Mouse (Mus musculus) Patski (cell line): Measurements from ENCODE around the gene Pole4. TPM values are rescaled to one million over a fixed set of nuclear protein-coding genes. Genes with fewer than 3 reads are reported as not detected.

Experiments used
- ATAC-seq: fragments of 100-300 bp; one replicate; pipeline ENCODE4 v1.8.0; 2021
- CTCF ChIA-PET: fragments of 350-600 bp; sonication (Branson Sonifier 250); formaldehyde crosslinking; loops from one replicate; lab custom pipeline; 2022; ENCODE audit warnings: inconsistent platforms; lab: Charles Lee
- POLR2A ChIA-PET: fragments of 350-600 bp; sonication (Branson Sonifier 250); formaldehyde crosslinking; loops from one replicate; lab custom pipeline; 2022; ENCODE audit warnings: antibody characterized with exemption, inconsistent platforms; lab: Charles Lee
- DNase-seq: peaks from one replicate; pipeline ENCODE4 v3.0.0-alpha.2; 2011; ENCODE audit warnings: low read depth, low spot score
- H3K27me3 ChIP-seq: fragments of 371-371 bp; one replicate; pipeline ENCODE4 v1.5.1; 2021
- CTCF ChIP-seq: fragments of 100-300 bp; IDR thresholded peaks from one replicate; pipeline ENCODE4 v1.5.1; 2021
- in situ Hi-C: fragments of 300-500 bp; cut with MboI; formaldehyde crosslinking; loops from 3 replicates; pipeline ENCODE4 v1.11.1; 2018; ENCODE audit warnings: low pct_unique_long_range_greater_than_20kb, mixed read lengths
- polyA plus RNA-seq: library from polyadenylated mRNA; unstranded; gene quantifications from one replicate; pipeline ENCODE4 v1.2.3, GENCODE M21; 2021

The Pole4 gene
- 64.1 TPM for polyA plus RNA-seq

DNA sequence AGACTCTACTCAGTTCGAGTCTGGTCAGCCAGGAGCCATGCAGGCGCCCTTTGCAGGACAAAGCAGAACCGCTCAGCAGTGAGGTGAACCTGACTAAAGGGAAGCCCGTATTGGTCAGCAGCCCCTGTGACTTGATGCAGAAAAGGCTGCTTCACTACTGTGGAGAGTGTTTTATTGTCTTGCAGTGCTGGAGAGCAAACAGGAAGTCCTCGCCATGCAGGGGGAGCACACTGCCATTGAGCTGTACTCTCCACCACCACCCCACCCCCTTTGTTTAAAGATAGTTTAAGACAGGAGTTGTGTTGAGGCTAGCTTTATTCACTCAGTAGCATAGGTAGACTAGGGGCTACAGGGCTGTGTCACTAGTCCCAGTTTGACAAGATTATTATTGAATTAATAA lies at the start of gene Pole4:
TSS of gene Pole4 (minus strand) at position 145 of the 400 bp plus-strand sequence.
- DNase-seq (no peak), ATAC-seq (no peak)
- ChIA-PET CTCF (interaction anchor here (1.4 kb wide), 1 partner anchor 9 kb away, joined by 6 read pairs; no protein-coding TSS in a partner anchor), POLR2A (no interaction called here)
- no peaks in the 10 kb centered on the region for H3K27me3 ChIP-seq
- no peak for TF ChIP-seq CTCF
- in situ Hi-C loops, result no loop called here

DNA sequence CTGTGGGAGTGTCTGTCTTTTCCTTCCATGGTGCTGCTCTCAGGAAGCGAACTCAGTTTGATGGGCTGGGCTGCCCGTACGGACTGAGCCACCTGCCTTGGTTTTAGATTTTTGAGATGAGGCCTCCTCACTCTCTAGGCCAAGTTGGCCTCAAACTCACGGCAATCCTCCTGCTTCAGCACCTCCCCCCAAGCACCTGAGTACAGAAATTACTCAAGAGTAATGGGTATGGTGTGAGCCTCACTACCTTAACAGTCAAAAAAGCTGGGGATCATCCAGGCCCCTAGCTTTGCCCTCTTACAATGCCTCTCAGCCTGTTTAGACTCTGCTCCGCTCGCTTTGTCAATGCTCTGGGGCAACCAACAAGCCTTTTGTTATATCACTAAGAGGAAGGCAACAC lies 49.6 kb upstream of the Pole4 start:
- no peaks in the 10 kb centered on the region for H3K27me3 ChIP-seq
- ChIA-PET POLR2A (no interaction called here), CTCF (interaction anchor here (0.8 to 1.5 kb wide), 4 partner anchors 9 to 52 kb away, joined by 3 to 4 read pairs (median 4); no protein-coding TSS in a partner anchor)
- no peak for TF ChIP-seq CTCF
- in situ Hi-C loops, result no loop called here
- DNase-seq (no peak), ATAC-seq (no peak)

DNA sequence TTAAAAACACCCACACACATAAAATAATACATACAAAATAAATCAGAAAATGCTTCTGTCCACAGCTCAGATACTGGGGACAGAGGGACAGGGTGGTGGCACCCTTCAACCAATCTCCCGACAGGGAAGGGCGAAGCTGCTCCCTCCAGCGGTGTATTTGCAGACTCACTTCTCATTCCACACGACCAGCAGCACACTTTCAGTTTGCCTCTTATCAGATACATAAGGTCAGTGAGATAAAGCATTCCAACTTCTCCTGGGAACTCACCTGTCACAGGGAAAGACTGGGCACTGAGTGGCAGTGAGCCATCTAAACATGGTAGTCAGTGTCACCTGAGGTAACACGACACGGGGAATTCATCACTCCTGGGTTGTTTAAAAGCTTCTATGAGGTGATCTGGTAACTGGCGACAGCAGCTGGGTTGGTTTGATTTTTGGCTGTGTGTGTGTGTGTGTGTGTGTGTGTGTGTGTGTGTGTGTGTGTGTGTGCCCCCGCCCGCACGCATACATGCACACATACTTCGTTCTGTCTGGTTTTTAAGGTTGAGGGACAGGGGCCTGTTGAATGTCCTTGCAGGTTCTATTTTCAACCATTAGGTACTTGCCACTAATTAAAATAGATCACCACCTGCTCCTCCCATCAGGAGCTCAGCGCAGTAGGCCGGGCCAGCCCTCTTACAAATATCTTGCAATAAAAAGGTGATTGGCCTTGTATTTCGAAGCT lies 48.6 kb upstream of the Pole4 start:
- no peak for ATAC-seq
- no peak for DNase-seq
- ChIA-PET CTCF (interaction anchor here (0.6 to 1.5 kb wide), 4 partner anchors 9 to 52 kb away, joined by 3 to 4 read pairs (median 4); no protein-coding TSS in a partner anchor), POLR2A (interaction anchor here (0.7 to 1.4 kb wide), 2 partner anchors 20 to 100 kb away, joined by 4 to 5 read pairs; partner anchors contain the start of gene Hk2)
- in situ Hi-C loops, result no loop called here
- no peak for TF ChIP-seq CTCF
- H3K27me3 ChIP-seq, result no peaks in the 10 kb centered on the region

GRCm38 (mm10) chr6:82753061-82753460 lies 47.9 kb upstream of the Pole4 start:
- ChIA-PET CTCF (no interaction called here), POLR2A (interaction anchor here (1.4 kb wide), 1 partner anchor 21 kb away, joined by 5 read pairs; the partner anchor contains the start of gene Hk2)
- in situ Hi-C loops, result no loop called here
- DNase-seq (peak; percentile 90), ATAC-seq (peak; percentile 72)
- H3K27me3 ChIP-seq, result no peaks in the 10 kb centered on the region
- TF ChIP-seq CTCF, result no peak

- in situ Hi-C loops, result no loop called here
- ATAC-seq (no peak), DNase-seq (no peak)
- TF ChIP-seq CTCF, result no peak
- CTCF ChIA-PET, result no interaction called here
- POLR2A ChIA-PET, result interaction anchor here (0.6 kb wide), 1 partner anchor 100 kb away, joined by 3 read pairs; no protein-coding TSS in a partner anchor
- H3K27me3 ChIP-seq, result no peaks in the 10 kb centered on the region
These were observed 46.6 kb upstream of the Pole4 start for GRCm38 (mm10) chr6:82751791-82752190.

GRCm38 (mm10) chr6:82751031-82751430 lies 45.9 kb upstream of the Pole4 start:
- ChIA-PET CTCF (no interaction called here), POLR2A (no interaction called here)
- no peak for ATAC-seq
- in situ Hi-C loops, result no loop called here
- no peak for TF ChIP-seq CTCF
- no peaks in the 10 kb centered on the region for H3K27me3 ChIP-seq
- DNase-seq, result no peak

- TF ChIP-seq CTCF, result no peak
- in situ Hi-C loops, result no loop called here
- ATAC-seq, result no peak
These were observed 44.9 kb upstream of the Pole4 start for GRCm38 (mm10) chr6:82750063-82750462.

GRCm38 (mm10) chr6:82748106-82748672 lies 43.0 kb upstream of the Pole4 start:
- ChIA-PET POLR2A (no interaction called here), CTCF (no interaction called here)
- no peak for ATAC-seq
- H3K27me3 ChIP-seq, result no peaks in the 10 kb centered on the region
- DNase-seq, result no peak
- no peak for TF ChIP-seq CTCF
- in situ Hi-C loops, result loop anchor here (10.0 kb wide), 1 partner anchor 227 kb away; no protein-coding TSS in a partner anchor

More at GRCm38 (mm10) chr6:82750063-82750462, 44.9 kb upstream of the Pole4 start:
- ChIA-PET POLR2A (no interaction called here), CTCF (no interaction called here)
- H3K27me3 ChIP-seq, result no peaks in the 10 kb centered on the region
- no peak for DNase-seq

GRCm38 (mm10) chr6:82747085-82747484 lies 41.9 kb upstream of the Pole4 start:
- H3K27me3 ChIP-seq, result no peaks in the 10 kb centered on the region
- in situ Hi-C loops, result loop anchor here (10.0 kb wide), 1 partner anchor 228 kb away; no protein-coding TSS in a partner anchor
- ChIA-PET CTCF (no interaction called here), POLR2A (no interaction called here)
- no peak for ATAC-seq
- no peak for TF ChIP-seq CTCF
- DNase-seq, result no peak

DNA sequence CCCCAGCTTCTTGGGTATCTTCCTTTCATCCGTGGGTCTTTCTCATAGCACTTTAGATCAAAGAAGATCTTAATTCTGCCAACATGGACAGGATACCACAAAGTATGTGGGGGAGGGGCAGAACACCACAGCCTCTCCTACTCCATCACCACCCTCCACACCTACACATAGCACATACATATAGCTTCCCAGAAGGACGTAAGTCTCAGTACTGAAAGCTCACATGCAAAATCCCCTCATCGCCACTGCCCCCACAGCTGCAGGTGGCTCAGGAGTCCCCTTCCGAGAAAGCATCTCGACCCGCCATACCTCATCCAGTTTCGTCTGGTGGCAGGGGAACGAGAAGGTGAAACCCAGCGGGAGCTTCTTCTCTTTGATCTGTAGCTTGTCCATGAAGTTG lies 39.4 kb upstream of the Pole4 start:
- ATAC-seq, result no peak
- in situ Hi-C loops, result loop anchor here (5.0 to 10.0 kb wide), 2 partner anchors 148 to 230 kb away; no protein-coding TSS in a partner anchor

More for the DNA sequence above, 39.4 kb upstream of the Pole4 start:
- ChIA-PET CTCF (interaction anchor here (0.7 to 1.1 kb wide), 2 partner anchors 10 to 27 kb away, joined by 3 read pairs; no protein-coding TSS in a partner anchor), POLR2A (no interaction called here)
- DNase-seq, result no peak
- TF ChIP-seq CTCF, result no peak
- no peaks in the 10 kb centered on the region for H3K27me3 ChIP-seq
